Mouse (Mus musculus): ENCODE results near the gene 4930412O13Rik. TPM values are rescaled to one million over a fixed set of nuclear protein-coding genes. Genes with fewer than 3 reads are reported as not detected.

The 4930412O13Rik gene
- total RNA-seq (2021) = 1 to 10 TPM; 4.4 to 6.5 TPM
- long read RNA-seq, experiment 1, partial matches to known transcripts = 0 of 1 reads
- long read RNA-seq, experiment 1, other reads (novel, unspliced or antisense) = 0 of 1 reads
- long read RNA-seq, experiment 2, partial matches to known transcripts = 0 of 1 reads
- long read RNA-seq, experiment 2, other reads (novel, unspliced or antisense) = 1 of 1 reads

GRCm38 (mm10) chr2:9881051-9881591 lies at the start of gene 4930412O13Rik:
TSS of gene 4930412O13Rik (plus strand) at chr2:9881252.
- DNase-seq (ENCODE audit: low spot score in 2 of 2) = no peak

- no peak for DNase-seq (ENCODE audit: low spot score in 2 of 2)
Measured at GRCm38 (mm10) chr2:9833712-9834111, 47.3 kb upstream of the 4930412O13Rik start.

GRCm38 (mm10) chr2:9835195-9835594 lies 45.9 kb upstream of the 4930412O13Rik start:
- no peak for DNase-seq (ENCODE audit: low spot score in 2 of 2)

GRCm38 (mm10) chr2:9852851-9853576 lies 28.0 kb upstream of the 4930412O13Rik start:
- no peak for DNase-seq (ENCODE audit: low spot score in 2 of 2)

- DNase-seq (ENCODE audit: low spot score in 2 of 2) = no peak
Measured at GRCm38 (mm10) chr2:9855861-9856260, 25.2 kb upstream of the 4930412O13Rik start.

GRCm38 (mm10) chr2:9860698-9861097 lies 20.4 kb upstream of the 4930412O13Rik start:
- DNase-seq (ENCODE audit: low spot score in 2 of 2) = no peak

- no peak for DNase-seq (ENCODE audit: low spot score in 2 of 2)
Measured at GRCm38 (mm10) chr2:9867092-9867825, 13.8 kb upstream of the 4930412O13Rik start.

- no peak for DNase-seq (ENCODE audit: low spot score in 2 of 2)
Measured at GRCm38 (mm10) chr2:9871141-9871716, 9.8 kb upstream of the 4930412O13Rik start.

GRCm38 (mm10) chr2:9871798-9872197 lies 9.3 kb upstream of the 4930412O13Rik start:
- no peak for DNase-seq (ENCODE audit: low spot score in 2 of 2)

- DNase-seq (ENCODE audit: low spot score in 2 of 2) = no peak
Measured at GRCm38 (mm10) chr2:9872682-9873081, 8.4 kb upstream of the 4930412O13Rik start.

GRCm38 (mm10) chr2:9873757-9874156 lies 7.3 kb upstream of the 4930412O13Rik start:
- no peak for DNase-seq (ENCODE audit: low spot score in 2 of 2)

GRCm38 (mm10) chr2:9874467-9875219 lies 6.4 kb upstream of the 4930412O13Rik start:
- DNase-seq (ENCODE audit: low spot score in 2 of 2) = no peak

GRCm38 (mm10) chr2:9875220-9875619 lies 5.8 kb upstream of the 4930412O13Rik start:
- DNase-seq (ENCODE audit: low spot score in 2 of 2) = no peak

- DNase-seq (ENCODE audit: low spot score in 2 of 2) = no peak
Measured at GRCm38 (mm10) chr2:9875676-9876357, 5.2 kb upstream of the 4930412O13Rik start.

- no peak for DNase-seq (ENCODE audit: low spot score in 2 of 2)
Measured at GRCm38 (mm10) chr2:9876621-9877325, 4.3 kb upstream of the 4930412O13Rik start.

- DNase-seq (ENCODE audit: low spot score in 2 of 2) = no peak
Measured at GRCm38 (mm10) chr2:9877326-9877690, 3.7 kb upstream of the 4930412O13Rik start.

- no peak for DNase-seq (ENCODE audit: low spot score in 2 of 2)
Measured at GRCm38 (mm10) chr2:9877966-9878563, 3.0 kb upstream of the 4930412O13Rik start.

GRCm38 (mm10) chr2:9878564-9879081 lies 2.4 kb upstream of the 4930412O13Rik start:
- DNase-seq (ENCODE audit: low spot score in 2 of 2) = no peak

GRCm38 (mm10) chr2:9879092-9879491 lies 2.0 kb upstream of the 4930412O13Rik start:
- no peak for DNase-seq (ENCODE audit: low spot score in 2 of 2)
